In the genomic region with DNA sequence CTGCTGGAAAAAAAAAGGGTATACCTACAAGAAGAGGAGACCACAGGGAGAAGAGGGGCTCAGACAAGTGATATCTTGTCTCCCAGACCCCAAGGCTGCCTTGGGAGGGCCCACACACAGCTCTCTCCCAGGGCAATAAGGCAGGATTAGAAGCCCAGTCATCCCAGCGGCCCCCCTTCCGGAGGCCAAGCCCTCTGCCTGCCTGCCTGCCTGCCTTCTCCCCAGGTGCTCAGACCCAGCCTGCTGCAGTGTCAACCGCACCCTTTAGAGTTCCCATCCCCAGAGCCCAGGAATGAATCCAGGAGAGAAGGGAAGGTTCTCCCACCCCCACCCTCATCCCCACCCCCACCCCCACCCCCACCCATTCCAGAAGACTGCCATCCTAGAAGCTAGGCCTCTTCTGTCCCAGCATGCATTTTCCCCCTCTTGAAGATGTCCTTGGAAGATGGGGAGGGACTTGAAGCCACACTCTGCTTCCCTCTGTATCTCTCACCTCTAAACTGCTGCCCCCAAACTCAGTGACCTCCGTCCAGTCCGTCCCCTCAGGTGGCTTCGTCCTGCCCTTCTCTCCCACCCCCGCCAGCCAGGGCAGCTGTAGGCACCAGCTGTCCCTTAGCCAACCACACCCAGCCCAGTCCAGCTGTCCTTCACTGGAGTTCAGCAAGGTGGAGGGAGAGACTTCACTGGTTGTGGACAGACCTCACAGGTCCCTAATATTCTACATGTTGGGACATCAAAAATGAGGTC, we compare ENCODE assay signal across 19 mouse cellular contexts. TPM values are rescaled to one million over a fixed set of nuclear protein-coding genes. Genes with fewer than 3 reads are reported as not detected.
A peak's percentile ranks its signal among the peaks of the same experiment; 100 is the strongest.
DNase-seq lines count a peak whose midpoint lies in the region; ATAC-seq lines count a peak whose summit lies in the region.
"Had no signal": no experiment of that assay in that cellular context is flagged by ENCODE, and none has a peak within 500 bp of the region (broad histone marks: within the 10 kb centered on the region; RNA-seq: fewer than 3 reads in every experiment).

No protein-coding gene starts in this region.

- H3K4me3 ChIP-seq in intestine, embryonic 14.5 days (ENCODE audit: low read depth, low read length) = no peak overlapping the region
- no peak overlapping the region for H3K4me3 ChIP-seq in intestine, embryonic 16.5 days (ENCODE audit: low read length)
- no peak overlapping the region for H3K4me3 ChIP-seq in stomach, embryonic 14.5 days (ENCODE audit: low read depth, low read length)
- H3K4me3 ChIP-seq: neural tube, embryonic 13.5 days had no signal

- H3K27me3 ChIP-seq in intestine, embryonic 14.5 days (replicated peaks; ENCODE audit: control insufficient read depth, insufficient read depth, low read length) = no peaks in the 10 kb centered on the region
- H3K27me3 ChIP-seq in intestine, embryonic 16.5 days (replicated peaks; ENCODE audit: control insufficient read depth, insufficient read depth, low read length) = no peaks in the 10 kb centered on the region
- H3K27me3 ChIP-seq in stomach, embryonic 14.5 days (ENCODE audit: control insufficient read depth, insufficient read depth, low read length) = no peaks in the 10 kb centered on the region
- H3K27me3 ChIP-seq: neural tube, embryonic 13.5 days had no signal

- H3K27ac ChIP-seq in intestine, embryonic 14.5 days (ENCODE audit: low read depth) = no peak overlapping the region
- no peak overlapping the region for H3K27ac ChIP-seq in intestine, embryonic 16.5 days (ENCODE audit: low read length)
- peak overlapping the region; percentile 58; the same call in 1 of the 2 replicates for H3K27ac ChIP-seq in stomach, embryonic 14.5 days (ENCODE audit: low read length)
- H3K27ac ChIP-seq: neural tube, embryonic 13.5 days had no signal

- peak; percentile 50 for DNase-seq in intestine, embryonic 14.5 days (ENCODE audit: low spot score)
- peak; percentile 11 to 56 for DNase-seq in spleen, postnatal 4 days (ENCODE audit: low spot score in 2 of 2)
- no peak for DNase-seq in spleen, postnatal 36 days (ENCODE audit: low spot score in 2 of 2)
- DNase-seq in ZHBTc4 (ENCODE audit: low read depth, low spot score) = peak; percentile 61
- DNase-seq in layer of hippocampus, postnatal 14 days (ENCODE audit: low spot score in 2 of 2) = no peak
- DNase-seq: cerebellum, adult 2 months; kidney, postnatal 14 days; midbrain, embryonic 14.5 days; thymus, adult 2 months had no signal

- H3K4me2 ChIP-seq in intestine, embryonic 14.5 days (ENCODE audit: low read length) = no peak overlapping the region
- no peak overlapping the region for H3K4me2 ChIP-seq in intestine, embryonic 16.5 days (ENCODE audit: low read depth, low read length)
- no peak overlapping the region for H3K4me2 ChIP-seq in stomach, embryonic 14.5 days (replicated peaks; ENCODE audit: low read depth, low read length)
- H3K4me2 ChIP-seq: liver, embryonic 11.5 days; neural tube, embryonic 13.5 days had no signal

- H3K36me3 ChIP-seq in intestine, embryonic 14.5 days (ENCODE audit: control insufficient read depth, insufficient read depth, low read length) = no peaks in the 10 kb centered on the region
- no peaks in the 10 kb centered on the region for H3K36me3 ChIP-seq in intestine, embryonic 16.5 days (ENCODE audit: control insufficient read depth, insufficient read depth, low read length)
- H3K36me3 ChIP-seq in stomach, embryonic 14.5 days (ENCODE audit: control insufficient read depth, insufficient read depth, low read length) = no peaks in the 10 kb centered on the region
- H3K36me3 ChIP-seq: neural tube, embryonic 13.5 days had no signal

- H3K9ac ChIP-seq in intestine, embryonic 14.5 days (ENCODE audit: low read length) = no peak overlapping the region
- H3K9ac ChIP-seq in intestine, embryonic 16.5 days (ENCODE audit: low read depth, low read length) = no peak overlapping the region
- no peak overlapping the region for H3K9ac ChIP-seq in stomach, embryonic 14.5 days (replicated peaks; ENCODE audit: low read depth, low read length)
- H3K9ac ChIP-seq: neural tube, embryonic 13.5 days had no signal

- no peak for ATAC-seq in intestine, embryonic 14.5 days (replicated peaks; ENCODE audit: low FRiP score, low TSS enrichment, low read depth)
- ATAC-seq in intestine, embryonic 16.5 days = no peak
- ATAC-seq in stomach, embryonic 14.5 days (ENCODE audit: insufficient number of reproducible peaks, insufficient read depth, low FRiP score, low read depth) = no peak
- no peak for ATAC-seq in erythroid progenitor cell, adult 5-6 weeks (replicated peaks; ENCODE audit: low FRiP score, poor library complexity, severe bottlenecking)

- WGBS in intestine, embryonic 14.5 days = 56% methylated on average over 6 of the region's 7 CpGs
- 41% methylated on average over 7 of the region's 7 CpGs for WGBS in intestine, embryonic 16.5 days
- 48% methylated on average over 5 of the region's 7 CpGs for WGBS in stomach, embryonic 14.5 days

- no peaks in the 10 kb centered on the region for H3K4me1 ChIP-seq in intestine, embryonic 14.5 days (replicated peaks; ENCODE audit: control insufficient read depth, insufficient read depth, low read length)
- peaks cover 3% of the 10 kb centered on the region for H3K4me1 ChIP-seq in intestine, embryonic 16.5 days (ENCODE audit: control insufficient read depth, insufficient read depth, low read length)
- H3K4me1 ChIP-seq in stomach, embryonic 14.5 days (ENCODE audit: control insufficient read depth, insufficient read depth, low read length) = no peaks in the 10 kb centered on the region
- H3K4me1 ChIP-seq: neural tube, embryonic 13.5 days had no signal

- H3K9me3 ChIP-seq in intestine, embryonic 14.5 days (ENCODE audit: control insufficient read depth, low read length) = no peaks in the 10 kb centered on the region
- H3K9me3 ChIP-seq in intestine, embryonic 16.5 days (ENCODE audit: control insufficient read depth, low read length) = no peaks in the 10 kb centered on the region
- no peaks in the 10 kb centered on the region for H3K9me3 ChIP-seq in stomach, embryonic 14.5 days (ENCODE audit: control insufficient read depth, low read depth, low read length)
- H3K9me3 ChIP-seq: neural tube, embryonic 13.5 days had no signal

RNA-seq across cellular contexts. Expression of a gene that starts 1.1 kb away (rescaled TPM):
- polyA plus RNA-seq in intestine, embryonic 14.5 days (2014; fragmentation: Nextera tagmentation; extraction: Ambion mirVana) = not detected in 2 replicates
- polyA plus RNA-seq in intestine, embryonic 16.5 days (2015; fragmentation: Nextera tagmentation; extraction: Ambion mirVana) = 0.75 and 1.7 TPM in 2 replicates
- 2.6 TPM in 2 replicates for polyA plus RNA-seq in stomach, embryonic 14.5 days (2014; fragmentation: Nextera tagmentation; extraction: Ambion mirVana)
- total RNA-seq in layer of hippocampus, postnatal 14 days (2021) = not detected
- not detected in 2 replicates for total RNA-seq in erythroid progenitor cell, adult 5-6 weeks (2015; ENCODE audit: low replicate concordance)
- total RNA-seq in erythroid progenitor cell, adult 5-6 weeks (2017; ENCODE audit: low replicate concordance) = not detected in 2 replicates
- total RNA-seq: adrenal gland, adult 18-20 months; granulocyte monocyte progenitor cell, adult 5-6 weeks; left cerebral cortex, adult 8-10 months had no signal
- polyA plus RNA-seq: cerebellum, adult 2 months; forebrain, embryonic 11.5 days; heart, postnatal 0 days; liver, embryonic 11.5 days; midbrain, embryonic 14.5 days; neural tube, embryonic 13.5 days had no signal

RNA-seq across cellular contexts. Expression of a gene that starts 5.4 kb away (rescaled TPM):
- 1.1 and 1.4 TPM in 2 replicates for polyA plus RNA-seq in intestine, embryonic 14.5 days (2014; fragmentation: Nextera tagmentation; extraction: Ambion mirVana)
- 2.5 and 6.3 TPM in 2 replicates for polyA plus RNA-seq in intestine, embryonic 16.5 days (2015; fragmentation: Nextera tagmentation; extraction: Ambion mirVana)
- polyA plus RNA-seq in stomach, embryonic 14.5 days (2014; fragmentation: Nextera tagmentation; extraction: Ambion mirVana) = 3.1 and 3.5 TPM in 2 replicates
- under 1 TPM; 0.55 to 0.93 TPM for total RNA-seq in layer of hippocampus, postnatal 14 days (2021)
- total RNA-seq in erythroid progenitor cell, adult 5-6 weeks (2015; ENCODE audit: low replicate concordance) = not detected in 2 replicates
- not detected in 2 replicates for total RNA-seq in erythroid progenitor cell, adult 5-6 weeks (2017; ENCODE audit: low replicate concordance)
- total RNA-seq: granulocyte monocyte progenitor cell, adult 5-6 weeks; left cerebral cortex, adult 8-10 months had no signal
- polyA plus RNA-seq: liver, embryonic 11.5 days; midbrain, embryonic 14.5 days; neural tube, embryonic 13.5 days had no signal

RNA-seq across cellular contexts. Expression of a gene that starts 6.8 kb away (rescaled TPM):
- polyA plus RNA-seq in intestine, embryonic 14.5 days (2014; fragmentation: Nextera tagmentation; extraction: Ambion mirVana) = not detected in 2 replicates
- not detected in 2 replicates for polyA plus RNA-seq in intestine, embryonic 16.5 days (2015; fragmentation: Nextera tagmentation; extraction: Ambion mirVana)
- 0.27 TPM in 1 of 2 replicates, not detected in the other for polyA plus RNA-seq in stomach, embryonic 14.5 days (2014; fragmentation: Nextera tagmentation; extraction: Ambion mirVana)
- not detected for total RNA-seq in layer of hippocampus, postnatal 14 days (2021)
- not detected in 2 replicates for total RNA-seq in erythroid progenitor cell, adult 5-6 weeks (2015; ENCODE audit: low replicate concordance)
- total RNA-seq in erythroid progenitor cell, adult 5-6 weeks (2017; ENCODE audit: low replicate concordance) = not detected in 2 replicates
- total RNA-seq: adrenal gland, adult 18-20 months; granulocyte monocyte progenitor cell, adult 5-6 weeks; left cerebral cortex, adult 8-10 months had no signal
- polyA plus RNA-seq: cerebellum, adult 2 months; forebrain, embryonic 11.5 days; heart, postnatal 0 days; liver, embryonic 11.5 days; midbrain, embryonic 14.5 days; neural tube, embryonic 13.5 days had no signal

RNA-seq across cellular contexts. Expression of a gene that starts 16.2 kb away (rescaled TPM):
- polyA plus RNA-seq in intestine, embryonic 14.5 days (2014; fragmentation: Nextera tagmentation; extraction: Ambion mirVana) = not detected in 2 replicates
- 0.15 TPM in 1 of 2 replicates, not detected in the other for polyA plus RNA-seq in intestine, embryonic 16.5 days (2015; fragmentation: Nextera tagmentation; extraction: Ambion mirVana)
- 0.17 TPM in 1 of 2 replicates, not detected in the other for polyA plus RNA-seq in stomach, embryonic 14.5 days (2014; fragmentation: Nextera tagmentation; extraction: Ambion mirVana)
- under 1 TPM in 1 of 2 experiments, not detected in 1; 0.43 TPM for total RNA-seq in layer of hippocampus, postnatal 14 days (2021)
- total RNA-seq in erythroid progenitor cell, adult 5-6 weeks (2015; ENCODE audit: low replicate concordance) = not detected in 2 replicates
- not detected in 2 replicates for total RNA-seq in erythroid progenitor cell, adult 5-6 weeks (2017; ENCODE audit: low replicate concordance)
- total RNA-seq: adrenal gland, adult 18-20 months; granulocyte monocyte progenitor cell, adult 5-6 weeks; left cerebral cortex, adult 8-10 months had no signal
- polyA plus RNA-seq: forebrain, embryonic 11.5 days; heart, postnatal 0 days; liver, embryonic 11.5 days; midbrain, embryonic 14.5 days; neural tube, embryonic 13.5 days had no signal

RNA-seq across cellular contexts. Expression of a gene that starts 21.9 kb away (rescaled TPM):
- 26.7 and 29.9 TPM in 2 replicates for polyA plus RNA-seq in intestine, embryonic 14.5 days (2014; fragmentation: Nextera tagmentation; extraction: Ambion mirVana)
- 9.4 and 12.9 TPM in 2 replicates for polyA plus RNA-seq in intestine, embryonic 16.5 days (2015; fragmentation: Nextera tagmentation; extraction: Ambion mirVana)
- 28.5 and 39.0 TPM in 2 replicates for polyA plus RNA-seq in stomach, embryonic 14.5 days (2014; fragmentation: Nextera tagmentation; extraction: Ambion mirVana)
- total RNA-seq in layer of hippocampus, postnatal 14 days (2021) = 10 to 100 TPM; 25.3 to 25.9 TPM
- not detected in 2 replicates for total RNA-seq in erythroid progenitor cell, adult 5-6 weeks (2015; ENCODE audit: low replicate concordance)
- not detected in 2 replicates for total RNA-seq in erythroid progenitor cell, adult 5-6 weeks (2017; ENCODE audit: low replicate concordance)

Comparison
In these comparisons a context has a peak if more than half of its experiments do, and no peak if none do; other contexts are left out.
1. DNase-seq: peak in intestine, embryonic 14.5 days (single experiment), spleen, postnatal 4 days (2 of 2) and ZHBTc4 (single experiment); none in spleen, postnatal 36 days (0 of 2) and layer of hippocampus, postnatal 14 days (0 of 2).